Mouse (Mus musculus) forebrain, postnatal 0 days (tissue): Measurements from ENCODE around the gene Mlh3. TPM values are rescaled to one million over a fixed set of nuclear protein-coding genes. Genes with fewer than 3 reads are reported as not detected.

ENCODE experiments used
- ATAC-seq: fragments of 200-750 bp; cut with Nextera tagmentation; 2 replicates; pipeline ENCODE4 v1.8.0; 2017; ENCODE audit warnings: mild to moderate bottlenecking, moderate library complexity
- DNase-seq: peaks from one replicate; pipeline ENCODE4 v3.0.0-alpha.2; 2015
- H3K27ac ChIP-seq: fragments of 300-500 bp; sonication (generic); 2 replicates; pipeline ENCODE4 v1.5.1; 2014; ENCODE audit warnings: low read depth, mild to moderate bottlenecking, antibody characterized with exemption, low read length, moderate library complexity, mixed read lengths
- H3K27me3 ChIP-seq: fragments of 300-500 bp; sonication (generic); 2 replicates; pipeline ENCODE4 v1.6.1; 2014; ENCODE audit warnings: mild to moderate bottlenecking, low read length, mixed read lengths; ENCODE audit not compliant: insufficient read depth
- H3K36me3 ChIP-seq: fragments of 300-500 bp; sonication (generic); 2 replicates; pipeline ENCODE4 v1.6.1; 2014; ENCODE audit warnings: mild to moderate bottlenecking, moderate library complexity; ENCODE audit not compliant: insufficient read depth
- H3K4me1 ChIP-seq: fragments of 300-500 bp; sonication (generic); 2 replicates; pipeline ENCODE4 v1.6.1; 2014; ENCODE audit warnings: antibody characterized with exemption; ENCODE audit not compliant: insufficient read depth
- H3K4me2 ChIP-seq: fragments of 300-500 bp; sonication (generic); 2 replicates; pipeline ENCODE4 v1.6.1; 2014; ENCODE audit warnings: low read depth, mild to moderate bottlenecking, moderate library complexity
- H3K4me3 ChIP-seq: fragments of 300-500 bp; sonication (generic); 2 replicates; pipeline ENCODE4 v1.5.1; 2014; ENCODE audit warnings: low read depth, low read length, mixed read lengths
- H3K9ac ChIP-seq: fragments of 300-500 bp; sonication (generic); 2 replicates; pipeline ENCODE4 v1.6.1; 2014; ENCODE audit warnings: mild to moderate bottlenecking
- H3K9me3 ChIP-seq: fragments of 300-500 bp; sonication (generic); 2 replicates; pipeline ENCODE4 v1.6.1; 2016; ENCODE audit warnings: low read length
- CTCF ChIP-seq: sonication (generic); IDR thresholded peaks from 2 replicates; pipeline ENCODE4 v1.5.1; 2016; ENCODE audit warnings: antibody characterized with exemption, control low read depth, low read depth
- WGBS: fragments of 180-500 bp; shearing (Covaris S2); extraction: QIAGEN DNeasy Blood & Tissue Kit; methylation state at CpG from one replicate; pipeline ENCODE4 v1.1.7; 2014; 5-methylcytosine and 5-hydroxymethylcytosine counted together
- polyA plus RNA-seq: library from polyadenylated mRNA; unstranded; fragments of >200 nt; fragmentation: Nextera tagmentation; extraction: Ambion mirVana; gene quantifications from 2 replicates; pipeline ENCODE4 v1.2.1, GENCODE M21; 2015
- total RNA-seq: library from RNA; depleted of rRNA; stranded (reverse); fragments of >200 nt; gene quantifications from 2 replicates; pipeline ENCODE4 v1.2.3, GENCODE M21; 2014

Gene Mlh3
- total and polyA plus RNA-seq, 2 experiments from 2014 or later: 5.8 to 10.5 TPM

GRCm38 (mm10) chr12:85271843-85272206, 1.4 kb upstream of the Mlh3 start:
- no peaks in the 10 kb centered on the region for H3K9me3 ChIP-seq
- H3K27ac ChIP-seq: no peak overlapping the region
- no peak overlapping the region for H3K4me3 ChIP-seq
- DNase-seq (no peak), ATAC-seq (no peak)
- H3K27me3 ChIP-seq: no peaks in the 10 kb centered on the region
- H3K4me1 ChIP-seq: peaks cover 6% of the 10 kb centered on the region
- no peak for TF ChIP-seq CTCF
- H3K4me2 ChIP-seq: no peak overlapping the region
- WGBS: 76% methylated on average over 4 of the region's 4 CpGs
- H3K36me3 ChIP-seq: 0 out of 2 replicates have a peak, but pooled peaks cover 3% of the 10 kb centered on the region
- H3K9ac ChIP-seq: no peak overlapping the region

GRCm38 (mm10) chr12:85271132-85271842, 888 bp upstream of the Mlh3 start:
- 79% methylated on average over 7 of the region's 7 CpGs for WGBS
- no peak overlapping the region for H3K4me3 ChIP-seq
- ATAC-seq: no peak

GRCm38 (mm10) chr12:85269821-85270220, 578 bp downstream of the Mlh3 start:
- H3K36me3 ChIP-seq: 0 out of 2 replicates have a peak, but pooled peaks cover 3% of the 10 kb centered on the region
- H3K4me2 ChIP-seq: peak overlapping the region; percentile 64
- ATAC-seq (no peak), DNase-seq (no peak)
- H3K4me3 ChIP-seq: peak overlapping the region; percentile 66
- H3K9ac ChIP-seq: peak overlapping the region; percentile 81
- peaks cover 6% of the 10 kb centered on the region for H3K4me1 ChIP-seq
- no peaks in the 10 kb centered on the region for H3K27me3 ChIP-seq
- no peaks in the 10 kb centered on the region for H3K9me3 ChIP-seq
- no peak for TF ChIP-seq CTCF
- H3K27ac ChIP-seq: peak overlapping the region; percentile 80
- 39% methylated on average over 3 of the region's 3 CpGs for WGBS

More at GRCm38 (mm10) chr12:85271132-85271842, 888 bp upstream of the Mlh3 start:
- Histone ChIP-seq H3K9ac (no peak overlapping the region), H3K27ac (no peak overlapping the region), H3K4me2 (no peak overlapping the region), H3K36me3 (0 out of 2 replicates have a peak, but pooled peaks cover 3% of the 10 kb centered on the region), H3K9me3 (no peaks in the 10 kb centered on the region), H3K4me1 (peaks cover 6% of the 10 kb centered on the region), H3K27me3 (no peaks in the 10 kb centered on the region)
- TF ChIP-seq CTCF: no peak
- DNase-seq: no peak

GRCm38 (mm10) chr12:85266248-85266647, 4.2 kb downstream of the Mlh3 start:
- Histone ChIP-seq H3K9me3 (no peaks in the 10 kb centered on the region), H3K4me2 (no peak overlapping the region), H3K27me3 (no peaks in the 10 kb centered on the region), H3K9ac (no peak overlapping the region), H3K4me3 (no peak overlapping the region), H3K27ac (no peak overlapping the region), H3K36me3 (0 out of 2 replicates have a peak, but pooled peaks cover 3% of the 10 kb centered on the region), H3K4me1 (peaks cover 6% of the 10 kb centered on the region)
- 97% methylated on average over 3 of the region's 3 CpGs for WGBS
- TF ChIP-seq CTCF: no peak
- ATAC-seq (no peak), DNase-seq (no peak)

DNA sequence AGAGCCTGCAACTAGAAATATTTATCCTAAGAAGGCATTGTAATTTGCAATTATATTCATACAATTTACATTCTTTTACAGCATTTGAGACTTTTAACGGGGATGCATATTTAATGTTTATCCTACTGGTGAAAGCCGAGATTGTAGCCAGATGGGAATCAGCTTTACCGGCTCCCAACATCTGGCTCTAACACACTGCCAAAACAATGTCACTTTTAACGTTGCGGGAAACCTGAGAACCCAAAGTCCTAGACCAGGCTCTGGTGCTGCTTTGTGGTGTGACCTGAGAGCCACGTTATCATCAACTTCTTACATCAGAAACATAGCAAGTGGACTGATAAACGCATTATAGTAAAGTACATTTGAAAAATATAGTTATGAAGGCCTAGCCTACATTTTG, 5.5 kb downstream of the Mlh3 start:
- Histone ChIP-seq H3K9me3 (no peaks in the 10 kb centered on the region), H3K27me3 (no peaks in the 10 kb centered on the region), H3K4me3 (no peak overlapping the region), H3K9ac (no peak overlapping the region), H3K4me2 (no peak overlapping the region), H3K27ac (no peak overlapping the region), H3K36me3 (peaks cover 6% of the 10 kb centered on the region; the same call in 1 of the 2 replicates), H3K4me1 (peaks cover 4% of the 10 kb centered on the region)
- ATAC-seq: no peak
- WGBS: 53% methylated on average over 7 of the region's 7 CpGs
- no peak for DNase-seq
- no peak for TF ChIP-seq CTCF

GRCm38 (mm10) chr12:85264531-85264930, 5.9 kb downstream of the Mlh3 start:
- no peak overlapping the region for H3K4me2 ChIP-seq
- H3K27me3 ChIP-seq: no peaks in the 10 kb centered on the region
- DNase-seq (peak; percentile 30), ATAC-seq (no peak)
- WGBS: 70% methylated on average over 8 of the region's 8 CpGs
- no peaks in the 10 kb centered on the region for H3K4me1 ChIP-seq
- H3K27ac ChIP-seq: no peak overlapping the region
- no peak for TF ChIP-seq CTCF
- H3K9me3 ChIP-seq: no peaks in the 10 kb centered on the region
- H3K9ac ChIP-seq: no peak overlapping the region
- H3K4me3 ChIP-seq: no peak overlapping the region
- peaks cover 6% of the 10 kb centered on the region; the same call in 1 of the 2 replicates for H3K36me3 ChIP-seq

DNA sequence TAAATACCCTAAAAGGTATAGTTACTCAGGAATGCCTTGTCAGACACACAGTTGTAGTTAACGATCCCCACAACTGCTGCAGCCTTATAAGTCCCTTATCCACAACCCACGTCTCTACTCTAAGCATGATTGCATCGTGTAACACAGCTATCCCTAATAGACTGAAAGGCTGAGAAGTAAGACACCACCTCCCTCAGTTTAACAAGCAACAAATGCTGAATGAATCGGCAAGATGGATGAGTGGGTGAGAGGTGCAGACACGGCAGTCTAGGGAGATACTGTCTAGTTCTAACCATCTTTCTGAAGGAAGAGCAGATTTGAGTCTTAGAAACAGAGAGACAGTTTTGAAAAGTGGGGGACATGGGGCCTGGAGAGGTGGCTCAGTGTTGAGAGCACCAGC, 7.2 kb downstream of the Mlh3 start:
- Histone ChIP-seq H3K4me1 (no peaks in the 10 kb centered on the region), H3K27me3 (no peaks in the 10 kb centered on the region), H3K4me3 (no peak overlapping the region), H3K27ac (no peak overlapping the region), H3K9ac (no peak overlapping the region), H3K9me3 (no peaks in the 10 kb centered on the region), H3K36me3 (peaks cover 12% of the 10 kb centered on the region; the same call in 1 of the 2 replicates), H3K4me2 (no peak overlapping the region)
- 79% methylated on average over 5 of the region's 5 CpGs for WGBS
- DNase-seq (no peak), ATAC-seq (no peak)
- no peak for TF ChIP-seq CTCF
